Mouse (Mus musculus) MEL (cell line): ENCODE data around the gene Optn. TPM values are rescaled to one million over a fixed set of nuclear protein-coding genes. Genes with fewer than 3 reads are reported as not detected.
"Not testable (repeated sequence)": the region's sequence is repeated elsewhere in the genome, so short reads cannot be mapped to it uniquely, and the experiment has no call there.

Experiments used
- DNase-seq: peaks from one replicate; pipeline ENCODE4 v3.0.0; 2011; ENCODE audit warnings: low read depth, low spot score
- H3K27ac ChIP-seq: 2 replicates; pipeline ENCODE4 v1.5.1; 2012; ENCODE audit warnings: low read depth, mild to moderate bottlenecking, control low read depth, low read length, moderate library complexity; ENCODE audit not compliant: control insufficient read depth
- H3K27me3 ChIP-seq, 2 experiments: fragments of 150-350 bp in 1 of 2; sonication (generic) in 1 of 2; 2 replicates each; pipeline ENCODE4 v1.6.1; 2012; ENCODE audit warnings: low read length in 2 of 2, mild to moderate bottlenecking in 2 of 2, improper control_type of control experiment in 1 of 2, moderate library complexity in 1 of 2; ENCODE audit not compliant: insufficient read depth in 2 of 2, control insufficient read depth in 1 of 2
- H3K36me3 ChIP-seq, 2 experiments: 2 replicates each; pipeline ENCODE4 v1.6.1; 2012 to 2014; ENCODE audit warnings: low read length in 2 of 2, improper control_type of control experiment in 1 of 2, inconsistent platforms in 1 of 2, mild to moderate bottlenecking in 1 of 2; ENCODE audit not compliant: insufficient read depth in 2 of 2, control insufficient read depth in 1 of 2
- H3K4me1 ChIP-seq, 2 experiments: fragments of 150-350 bp in 1 of 2; sonication (generic) in 1 of 2; 2 replicates each; pipeline ENCODE4 v1.6.1; 2012; ENCODE audit warnings: low read length in 2 of 2, improper control_type of control experiment in 1 of 2, mild to moderate bottlenecking in 1 of 2; ENCODE audit not compliant: insufficient read depth in 2 of 2, control insufficient read depth in 1 of 2
- H3K4me3 ChIP-seq, 2 experiments: fragments of 150-350 bp in 1 of 2; sonication (generic) in 1 of 2; 2 replicates each; pipeline ENCODE4 v1.5.1; 2012; ENCODE audit warnings: low read depth in 2 of 2, low read length in 2 of 2, mild to moderate bottlenecking in 2 of 2, moderate library complexity in 2 of 2, control low read depth in 1 of 2, improper control_type of control experiment in 1 of 2; ENCODE audit not compliant: control insufficient read depth in 1 of 2, insufficient read depth in 1 of 2
- H3K79me2 ChIP-seq: 2 replicates; pipeline ENCODE4 v1.6.1; 2012; ENCODE audit warnings: mild to moderate bottlenecking, low read length, moderate library complexity; ENCODE audit not compliant: control insufficient read depth, poor library complexity, insufficient read depth
- H3K9ac ChIP-seq: 2 replicates; pipeline ENCODE4 v1.6.1; 2012; ENCODE audit warnings: low read depth, mild to moderate bottlenecking, control low read depth, low read length, moderate library complexity; ENCODE audit not compliant: control insufficient read depth, poor library complexity, severe bottlenecking
- H3K9me3 ChIP-seq: fragments of 150-350 bp; sonication (generic); replicated peaks from 2 replicates; pipeline ENCODE4 v1.6.1; 2012; ENCODE audit warnings: mild to moderate bottlenecking, low read length, improper control_type of control experiment, moderate library complexity; ENCODE audit not compliant: insufficient read depth
- BHLHE40 ChIP-seq: IDR thresholded peaks from 2 replicates; pipeline ENCODE4 v1.6.1; 2012; ENCODE audit warnings: low read depth, mild to moderate bottlenecking, inconsistent platforms, low read length, improper control_type of control experiment, borderline replicate concordance
- CHD1 ChIP-seq: IDR thresholded peaks from 2 replicates; pipeline ENCODE4 v1.6.1; 2012; ENCODE audit warnings: low read depth, mild to moderate bottlenecking, inconsistent platforms, low read length, improper control_type of control experiment
- CHD2 ChIP-seq: IDR thresholded peaks from 2 replicates; pipeline ENCODE4 v1.6.1; 2011; ENCODE audit warnings: low read length, improper control_type of control experiment
- E2F4 ChIP-seq: IDR thresholded peaks from 2 replicates; pipeline ENCODE4 v1.6.1; 2011; ENCODE audit warnings: low read depth, low read length, improper control_type of control experiment, borderline replicate concordance
- EP300 ChIP-seq, 2 experiments: IDR thresholded peaks; 2 replicates each; pipeline ENCODE4 v1.6.1; 2011; ENCODE audit warnings: improper control_type of control experiment in 2 of 2, low read length in 2 of 2, low read depth in 1 of 2, mild to moderate bottlenecking in 1 of 2
- ETS1 ChIP-seq: IDR thresholded peaks from 2 replicates; pipeline ENCODE4 v1.6.1; 2012; ENCODE audit warnings: low read depth, mild to moderate bottlenecking, inconsistent platforms, low read length, improper control_type of control experiment, moderate library complexity
- GABPA ChIP-seq: IDR thresholded peaks from 2 replicates; pipeline ENCODE4 v1.6.1; 2012; ENCODE audit warnings: low read depth, mild to moderate bottlenecking, inconsistent platforms, low read length, improper control_type of control experiment, moderate library complexity
- GATA1 ChIP-seq: IDR thresholded peaks from 2 replicates; pipeline ENCODE4 v1.6.1; 2011; ENCODE audit warnings: low read depth, low read length, improper control_type of control experiment
- KAT2A ChIP-seq: conservative IDR thresholded peaks from 2 replicates; pipeline ENCODE4 v1.6.1; 2012; ENCODE audit warnings: low read depth, low read length, improper control_type of control experiment, inconsistent platforms
- MAFK ChIP-seq: IDR thresholded peaks from 2 replicates; pipeline ENCODE4 v1.6.1; 2011; ENCODE audit warnings: low read depth, mild to moderate bottlenecking, low read length, improper control_type of control experiment, borderline replicate concordance
- POLR2AphosphoS2 ChIP-seq: IDR thresholded peaks from 2 replicates; pipeline ENCODE4 v1.6.1; 2011; ENCODE audit warnings: low read length, improper control_type of control experiment
- POLR2AphosphoS5 ChIP-seq: IDR thresholded peaks from 2 replicates; pipeline ENCODE4 v1.6.1; 2012; ENCODE audit warnings: low read depth, borderline replicate concordance, mild to moderate bottlenecking, inconsistent platforms, low read length, moderate library complexity, mixed read lengths
- SIN3A ChIP-seq: IDR thresholded peaks from 2 replicates; pipeline ENCODE4 v1.6.1; 2012; ENCODE audit warnings: low read length, improper control_type of control experiment, inconsistent platforms
- TBP ChIP-seq: IDR thresholded peaks from 2 replicates; pipeline ENCODE4 v1.8.0; 2011; ENCODE audit warnings: low read depth, low read length, improper control_type of control experiment
- TCF12 ChIP-seq: IDR thresholded peaks from 2 replicates; pipeline ENCODE4 v1.6.1; 2014; ENCODE audit warnings: low read depth, mild to moderate bottlenecking, inconsistent platforms, low read length, improper control_type of control experiment, moderate library complexity
- UBTF ChIP-seq: IDR thresholded peaks from 2 replicates; pipeline ENCODE4 v1.6.1; 2012; ENCODE audit warnings: low read depth, mild to moderate bottlenecking, inconsistent platforms, low read length, improper control_type of control experiment, moderate library complexity, borderline replicate concordance; ENCODE audit not compliant: insufficient read depth
- USF2 ChIP-seq, 2 experiments: IDR thresholded peaks; 2 replicates each; pipeline ENCODE4 v1.6.1; 2011 to 2012; ENCODE audit warnings: improper control_type of control experiment in 2 of 2, low read length in 2 of 2, borderline replicate concordance in 1 of 2, inconsistent platforms in 1 of 2, low read depth in 1 of 2, mild to moderate bottlenecking in 1 of 2; ENCODE audit not compliant: insufficient read depth in 1 of 2
- ZKSCAN1 ChIP-seq: IDR thresholded peaks from 2 replicates; pipeline ENCODE4 v1.6.1; 2012; ENCODE audit warnings: low read depth, mild to moderate bottlenecking, inconsistent platforms, low read length, improper control_type of control experiment, moderate library complexity
- ZMIZ1 ChIP-seq: IDR thresholded peaks from 2 replicates; pipeline ENCODE4 v1.6.1; 2012; ENCODE audit warnings: low read depth, mild to moderate bottlenecking, inconsistent platforms, low read length, improper control_type of control experiment, moderate library complexity
- ZNF384 ChIP-seq: IDR thresholded peaks from 2 replicates; pipeline ENCODE4 v1.6.1; 2012; ENCODE audit warnings: low read depth, mild to moderate bottlenecking, inconsistent platforms, low read length, improper control_type of control experiment
- polyA plus RNA-seq, 2 experiments: library from polyadenylated mRNA; stranded (reverse) in 1 of 2; unstranded in 1 of 2; fragments of >175 nt in 1 of 2; fragments of >200 nt in 1 of 2; gene quantifications; 2 replicates each; pipeline versions ENCODE4 v1.2.1 to v1.2.4; 2012; ENCODE audit warnings: low replicate concordance in 2 of 2, low read depth in 1 of 2; ENCODE audit not compliant: insufficient read length in 2 of 2, insufficient read depth in 1 of 2, missing spikeins in 1 of 2
- total RNA-seq: library from RNA; depleted of rRNA; stranded (reverse); fragments of 300-350 nt; gene quantifications from 2 replicates; pipeline ENCODE4 v1.2.3, GENCODE M21; 2012

The Optn gene
- total and polyA plus RNA-seq, 3 experiments, result 10.9 to 17.0 TPM; not detected in 1

DNA sequence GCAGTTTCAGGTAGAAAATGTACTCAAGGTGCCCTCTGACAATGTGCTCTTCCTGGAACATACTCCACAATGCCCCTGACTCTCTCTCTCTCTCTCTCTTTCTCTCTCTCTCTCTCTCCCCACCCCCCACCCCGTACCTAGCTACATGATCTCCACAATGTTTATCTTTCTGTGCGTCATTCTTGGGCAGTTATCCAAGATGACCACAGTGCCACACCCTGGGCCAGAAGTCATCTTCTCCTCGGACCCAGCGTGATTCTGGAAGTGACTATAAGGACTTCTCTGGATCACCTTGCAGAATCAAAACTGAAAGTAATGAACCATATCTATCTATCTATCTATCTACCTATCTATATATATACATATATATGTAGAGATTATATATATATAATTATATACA lies 4.1 kb upstream of the Optn start:
- no peak for DNase-seq
- H3K9ac ChIP-seq, result no peak overlapping the region; the same call in 1 of the 2 replicates
- no peak overlapping the region for H3K27ac ChIP-seq
- H3K27me3 ChIP-seq, result no peaks in the 10 kb centered on the region
- H3K4me1 ChIP-seq, result peaks cover 3 to 12% of the 10 kb centered on the region in 2 experiments
- 0 out of 4 replicates have a peak overlapping the region, but pooled peaks of 1 of the 2 experiments have one; percentile 30 for H3K4me3 ChIP-seq
- no peaks in the 10 kb centered on the region for H3K9me3 ChIP-seq
- peaks cover 0 to 7% of the 10 kb centered on the region in 2 experiments; a peak in 2 of 4 replicates for H3K36me3 ChIP-seq
- TF ChIP-seq MAFK (no peak), ETS1 (peak; percentile 34; the same call in 1 of the 2 replicates)
- peaks cover 2% of the 10 kb centered on the region; the same call in 1 of the 2 replicates for H3K79me2 ChIP-seq

DNA sequence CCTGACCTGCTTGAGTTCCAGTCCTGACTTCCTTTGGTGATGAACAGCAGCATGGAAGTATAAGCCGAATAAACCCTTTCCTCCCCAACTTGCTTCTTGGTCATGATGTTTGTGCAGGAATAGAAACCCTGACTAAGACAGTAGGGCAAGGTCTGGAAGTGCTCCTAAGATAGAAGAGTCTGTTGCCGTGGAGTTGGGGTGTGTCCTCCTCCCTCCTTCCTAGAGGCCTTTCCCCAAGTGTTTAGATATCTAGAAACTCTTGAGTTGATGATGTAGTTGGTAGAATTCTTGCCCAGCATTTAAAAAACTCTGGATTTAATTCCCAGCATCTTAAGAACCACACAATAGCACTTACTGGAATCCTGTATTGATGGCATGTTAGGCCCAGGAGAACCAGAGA lies 3.4 kb upstream of the Optn start:
- not testable (repeated sequence) for H3K4me3 ChIP-seq, H3K9ac ChIP-seq, H3K27ac ChIP-seq, H3K9me3 ChIP-seq, H3K27me3 ChIP-seq, H3K36me3 ChIP-seq, DNase-seq, H3K79me2 ChIP-seq
- peaks cover 4 to 12% of the 10 kb centered on the region in 2 experiments for H3K4me1 ChIP-seq

DNA sequence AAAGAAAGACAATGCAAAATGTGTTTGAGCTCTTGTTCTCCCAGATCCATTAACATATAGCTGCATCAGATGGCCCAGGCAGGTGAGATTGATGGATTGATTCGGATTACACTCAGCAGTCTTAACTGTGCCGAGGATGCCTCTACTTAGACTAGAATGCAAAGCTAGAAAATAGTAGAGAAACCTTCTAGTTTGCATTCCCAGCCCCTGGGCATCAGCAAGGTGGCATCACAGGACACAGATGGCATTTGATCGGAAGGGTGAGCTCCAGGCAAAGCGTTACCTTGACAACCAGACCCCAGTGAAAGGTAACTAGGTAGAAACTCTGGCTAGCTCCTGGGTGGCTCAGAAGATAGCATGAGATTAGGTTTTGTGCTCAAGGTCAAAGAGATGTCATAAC lies 396 bp upstream of the Optn start:
- 0 out of 2 replicates have a peak overlapping the region, but pooled peaks have one; percentile 6 for H3K9ac ChIP-seq
- TF ChIP-seq ZNF384, result no peak
- TF ChIP-seq GABPA, result no peak
- TF ChIP-seq USF2 (IDR thresholded peaks at IDR 0.05; ENCODE audit: borderline replicate concordance in 1 of 2, insufficient read depth in 1 of 2, low read depth in 1 of 2, low read length in 2 of 2), result no peak
- no peak for TF ChIP-seq ZKSCAN1
- TF ChIP-seq TCF12, result no peak
- TF ChIP-seq GATA1, result no peak
- no peak for TF ChIP-seq E2F4
- TF ChIP-seq BHLHE40, result no peak
- TF ChIP-seq SIN3A, result no peak
- TF ChIP-seq EP300 (IDR thresholded peaks at IDR 0.05; ENCODE audit: low read depth in 1 of 2, low read length in 2 of 2), result no peak
- no peak for TF ChIP-seq POLR2AphosphoS2
- TF ChIP-seq CHD2, result no peak
- no peak for TF ChIP-seq KAT2A
- TF ChIP-seq UBTF, result no peak
- TF ChIP-seq TBP, result no peak
- TF ChIP-seq POLR2AphosphoS5, result no peak
- TF ChIP-seq ZMIZ1, result no peak
- no peak for TF ChIP-seq CHD1
- TF ChIP-seq, all 39 proteins: peak for 0
- Histone ChIP-seq H3K27me3 (no peaks in the 10 kb centered on the region), H3K9me3 (no peaks in the 10 kb centered on the region), H3K4me3 (peak overlapping the region; percentile 31 to 78), H3K27ac (no peak overlapping the region), H3K36me3 (peaks cover 0 to 10% of the 10 kb centered on the region in 2 experiments; a peak in 2 of 4 replicates), H3K4me1 (peaks cover 7 to 14% of the 10 kb centered on the region in 2 experiments), H3K79me2 (peaks cover 4% of the 10 kb centered on the region)
- no peak for DNase-seq
